Mouse (Mus musculus) heart, postnatal 0 days (tissue): ENCODE results near the gene Fgf18.

Experiments
- CTCF ChIP-seq: IDR thresholded peaks from 2 replicates; pipeline ENCODE4 v1.5.1; 2016; ENCODE audit warnings: antibody characterized with exemption, control low read depth, low read depth
- EP300 ChIP-seq: IDR thresholded peaks from 2 replicates; pipeline ENCODE4 v1.6.1; 2016; ENCODE audit warnings: antibody characterized with exemption, low read depth

GRCm38 (mm10) chr11:33156436-33157015 is 9.3 kb upstream of the Fgf18 start:
- no peak for TF ChIP-seq CTCF
- TF ChIP-seq EP300: no peak
